Mouse (Mus musculus) cortical plate, adult 2 months (tissue): ENCODE measurements at regions not wholly inside any gene's neighbourhood (a gene's known extent, or its start where the extent isn't known, plus 50 kb on each side); places are given as distances from the start of the nearest gene placed in this dataset.

ENCODE experiments used
- H3K27ac ChIP-seq: fragments of 200-500 bp; 2 replicates; pipeline ENCODE4 v1.5.1; 2012; ENCODE audit warnings: low read length, control low read depth, inconsistent platforms; ENCODE audit not compliant: insufficient read depth
- H3K4me1 ChIP-seq: fragments of 200-500 bp; 2 replicates; pipeline ENCODE4 v1.6.1; 2011; ENCODE audit warnings: low read length; ENCODE audit not compliant: control insufficient read depth, insufficient read depth
- H3K4me3 ChIP-seq: fragments of 200-500 bp; 2 replicates; pipeline ENCODE4 v1.5.1; 2011; ENCODE audit warnings: mild to moderate bottlenecking, low read length, control low read depth; ENCODE audit not compliant: insufficient read depth
- CTCF ChIP-seq: fragments of 200-500 bp; IDR thresholded peaks from 2 replicates; pipeline ENCODE4 v1.5.1; 2011; ENCODE audit warnings: mild to moderate bottlenecking, control low read depth, low read length; ENCODE audit not compliant: insufficient read depth; ENCODE audit errors: extremely low read depth
- POLR2A ChIP-seq: fragments of 200-500 bp; IDR thresholded peaks from 2 replicates; pipeline ENCODE4 v1.6.1; 2011; ENCODE audit warnings: mild to moderate bottlenecking, low read length, control low read depth; ENCODE audit not compliant: insufficient read depth; ENCODE audit errors: extremely low read depth

GRCm38 (mm10) chr13:29136231-29136630, 182.7 kb upstream of the Sox4 start:
- Histone ChIP-seq H3K4me1 (no peaks in the 10 kb centered on the region; the same call in 1 of the 2 replicates), H3K4me3 (no peak overlapping the region), H3K27ac (no peak overlapping the region)
- TF ChIP-seq CTCF (no peak), POLR2A (no peak)

GRCm38 (mm10) chr13:29127499-29127898, 174.0 kb upstream of the Sox4 start:
- H3K27ac ChIP-seq, result no peak overlapping the region
- no peak overlapping the region for H3K4me3 ChIP-seq
- no peaks in the 10 kb centered on the region for H3K4me1 ChIP-seq
- TF ChIP-seq CTCF, result no peak

GRCm38 (mm10) chr13:29123477-29123876, 170.0 kb upstream of the Sox4 start:
- H3K4me1 ChIP-seq, result no peaks in the 10 kb centered on the region
- TF ChIP-seq CTCF (no peak), POLR2A (no peak)
- H3K4me3 ChIP-seq, result no peak overlapping the region
- no peak overlapping the region for H3K27ac ChIP-seq

GRCm38 (mm10) chr13:29121121-29121520, 167.6 kb upstream of the Sox4 start:
- Histone ChIP-seq H3K4me1 (no peaks in the 10 kb centered on the region), H3K27ac (no peak overlapping the region), H3K4me3 (no peak overlapping the region)
- TF ChIP-seq CTCF (no peak), POLR2A (no peak)

DNA sequence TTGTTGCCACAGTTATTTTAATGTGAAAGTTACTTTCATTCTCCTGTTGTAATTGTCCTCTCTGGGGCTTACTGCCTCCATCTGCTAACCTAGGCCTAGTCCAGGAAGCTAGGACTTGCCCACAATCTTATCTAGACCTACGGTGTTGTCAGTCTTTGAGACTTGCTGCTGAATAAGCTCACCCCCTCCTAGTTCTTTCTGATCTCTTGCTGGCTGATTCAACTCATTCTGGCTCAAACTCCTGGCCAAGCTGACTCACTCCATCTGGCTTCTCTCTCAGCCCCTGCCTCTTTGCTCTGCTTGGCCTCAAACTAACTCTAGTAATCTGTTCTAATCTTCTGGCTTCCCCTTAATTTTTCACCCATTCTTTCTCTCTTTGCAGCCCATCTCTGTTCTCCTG, 165.8 kb upstream of the Sox4 start:
- no peak for TF ChIP-seq CTCF
- TF ChIP-seq POLR2A, result no peak
- Histone ChIP-seq H3K4me1 (no peaks in the 10 kb centered on the region), H3K27ac (no peak overlapping the region), H3K4me3 (no peak overlapping the region)

DNA sequence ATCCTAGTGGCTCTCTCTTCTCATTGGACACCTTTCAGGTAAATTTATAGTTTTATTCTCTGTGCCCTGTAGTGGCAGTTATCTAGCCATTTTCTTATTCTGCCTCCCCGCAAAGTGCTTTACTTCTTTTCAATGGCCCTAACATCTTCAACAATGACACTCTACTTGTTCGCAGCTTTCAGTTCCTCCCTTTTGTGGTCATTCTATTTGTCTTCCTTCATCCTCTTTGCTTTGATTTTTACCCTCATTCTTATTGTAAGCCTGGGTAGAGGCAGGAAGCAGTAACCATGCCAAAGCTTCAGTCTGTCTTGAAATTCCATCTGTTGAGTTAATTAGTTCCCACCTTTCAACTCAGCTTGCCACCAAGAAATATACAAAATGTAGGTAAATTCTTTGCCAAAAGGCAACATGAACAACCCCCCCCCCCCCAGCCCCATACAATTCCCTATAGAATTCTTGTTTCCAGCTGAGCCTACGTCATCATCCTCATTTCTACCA, 161.5 kb upstream of the Sox4 start:
- Histone ChIP-seq H3K4me1 (no peaks in the 10 kb centered on the region), H3K4me3 (no peak overlapping the region), H3K27ac (no peak overlapping the region)
- TF ChIP-seq CTCF (no peak), POLR2A (no peak)

- Histone ChIP-seq H3K27ac (no peak overlapping the region), H3K4me3 (no peak overlapping the region), H3K4me1 (no peaks in the 10 kb centered on the region)
- TF ChIP-seq CTCF (no peak), POLR2A (no peak)
Measured at GRCm38 (mm10) chr13:29110127-29110526, 156.6 kb upstream of the Sox4 start.

- Histone ChIP-seq H3K4me1 (no peaks in the 10 kb centered on the region), H3K27ac (no peak overlapping the region), H3K4me3 (no peak overlapping the region)
- no peak for TF ChIP-seq CTCF
- no peak for TF ChIP-seq POLR2A
Measured at GRCm38 (mm10) chr13:29109064-29109856, 155.7 kb upstream of the Sox4 start.

- no peak overlapping the region for H3K27ac ChIP-seq
- no peaks in the 10 kb centered on the region for H3K4me1 ChIP-seq
- TF ChIP-seq CTCF (no peak), POLR2A (no peak)
- no peak overlapping the region for H3K4me3 ChIP-seq
Measured at GRCm38 (mm10) chr13:29108214-29108613, 154.7 kb upstream of the Sox4 start.

DNA sequence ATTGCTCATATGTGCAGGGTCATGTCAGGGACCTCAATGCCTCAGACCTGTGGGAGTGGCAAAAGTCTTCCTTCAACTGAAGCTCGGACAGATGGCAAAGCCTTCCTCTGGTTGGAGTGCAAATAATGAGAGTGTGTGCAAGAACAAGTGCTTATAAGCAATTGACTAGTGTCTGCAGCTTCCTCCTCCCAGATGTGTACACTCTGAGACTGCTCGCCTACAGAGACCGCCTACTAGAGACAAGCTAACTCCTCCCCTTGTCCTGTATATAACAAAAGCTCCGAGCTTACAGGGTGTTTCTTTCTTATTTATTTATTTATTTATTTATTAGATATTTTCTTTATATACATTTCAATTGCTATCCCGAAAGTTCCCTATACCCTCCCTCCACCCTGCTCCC, 138.7 kb upstream of the Sox4 start:
- Histone ChIP-seq H3K4me3 (no peak overlapping the region), H3K27ac (no peak overlapping the region), H3K4me1 (no peaks in the 10 kb centered on the region; the same call in 1 of the 2 replicates)
- TF ChIP-seq CTCF, result no peak
